Mouse (Mus musculus) embryonic facial prominence, embryonic 10.5 days (tissue): ENCODE measurements around the gene Ifnab. TPM values are rescaled to one million over a fixed set of nuclear protein-coding genes. Genes with fewer than 3 reads are reported as not detected.

Experiments used
- DNase-seq: peaks from one replicate; pipeline ENCODE4 v3.0.0-alpha.2; 2017; ENCODE audit warnings: low spot score
- H3K27ac ChIP-seq: fragments of 300-500 bp; sonication (generic); replicated peaks from 2 replicates; pipeline ENCODE4 v1.5.1; 2016; ENCODE audit warnings: mild to moderate bottlenecking
- H3K27me3 ChIP-seq: fragments of 300-500 bp; sonication (generic); replicated peaks from 2 replicates; pipeline ENCODE4 v1.6.1; 2016; ENCODE audit warnings: low read depth, mild to moderate bottlenecking; ENCODE audit not compliant: poor library complexity, severe bottlenecking
- H3K36me3 ChIP-seq: fragments of 300-500 bp; sonication (generic); replicated peaks from 2 replicates; pipeline ENCODE4 v1.6.1; 2016; ENCODE audit warnings: mild to moderate bottlenecking, moderate library complexity
- H3K4me1 ChIP-seq: fragments of 300-500 bp; sonication (generic); 2 replicates; pipeline ENCODE4 v1.6.1; 2016
- H3K4me3 ChIP-seq: fragments of 300-500 bp; sonication (generic); 2 replicates; pipeline ENCODE4 v1.5.1; 2016; ENCODE audit warnings: mild to moderate bottlenecking, moderate library complexity
- H3K9me3 ChIP-seq: fragments of 300-500 bp; sonication (generic); 2 replicates; pipeline ENCODE4 v1.6.1; 2016; ENCODE audit warnings: mild to moderate bottlenecking
- WGBS: fragments of 180-500 bp; shearing (Covaris S2); methylation state at CpG from one replicate; pipeline ENCODE4 v1.1.7; 2016; 5-methylcytosine and 5-hydroxymethylcytosine counted together
- polyA plus RNA-seq: library from polyadenylated mRNA; unstranded; fragments of >200 nt; fragmentation: Nextera tagmentation; extraction: Ambion mirVana; gene quantifications from 2 replicates; pipeline ENCODE4 v1.2.1, GENCODE M21; 2016

Ifnab gene
- polyA plus RNA-seq, 1 experiment from 2014 or later, result not detected

- 58% methylated on average over 2 of the region's 2 CpGs for WGBS
- no peak within 1 kb of the TSS for H3K27ac ChIP-seq
- H3K36me3 ChIP-seq, result no peaks in the 10 kb centered on the region
- DNase-seq, result no peak
- H3K4me1 ChIP-seq, result no peaks in the 10 kb centered on the region
- H3K27me3 ChIP-seq, result no peaks in the 10 kb centered on the region
- no peaks in the 10 kb centered on the region for H3K9me3 ChIP-seq
- H3K4me3 ChIP-seq, result no peak within 1 kb of the TSS
Measured at GRCm38 (mm10) chr4:88644359-88644758, 46.8 kb downstream of the Ifnab start, which contains the start of gene Ifna13. TSS of gene Ifna13 (minus strand) at chr4:88644459.

DNA sequence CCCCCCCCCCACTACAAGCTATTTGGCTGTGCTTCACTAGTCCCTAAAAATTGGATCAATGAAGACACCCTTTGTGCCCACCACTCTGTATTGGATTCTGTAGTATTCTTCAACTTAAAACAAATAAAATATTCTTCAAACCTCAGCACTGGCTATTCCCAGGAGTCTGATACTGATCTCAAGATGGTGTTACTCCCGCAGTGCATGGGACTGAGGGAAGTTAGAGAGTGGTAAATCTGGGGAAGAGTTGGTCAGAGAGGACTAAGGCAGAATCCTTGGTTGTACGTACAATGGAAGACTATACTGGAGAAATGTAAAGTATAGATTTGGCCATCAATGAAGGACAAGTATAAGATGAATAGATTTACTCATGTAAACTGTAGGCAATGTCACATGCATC lies 48.6 kb downstream of the Ifnab start:
- WGBS, result 37% methylated on average over 2 of the region's 2 CpGs
- no peak overlapping the region for H3K27ac ChIP-seq
- H3K27me3 ChIP-seq, result no peaks in the 10 kb centered on the region
- H3K36me3 ChIP-seq, result no peaks in the 10 kb centered on the region
- H3K4me3 ChIP-seq, result no peak overlapping the region
- H3K9me3 ChIP-seq, result no peaks in the 10 kb centered on the region
- no peak for DNase-seq
- H3K4me1 ChIP-seq, result no peaks in the 10 kb centered on the region

DNA sequence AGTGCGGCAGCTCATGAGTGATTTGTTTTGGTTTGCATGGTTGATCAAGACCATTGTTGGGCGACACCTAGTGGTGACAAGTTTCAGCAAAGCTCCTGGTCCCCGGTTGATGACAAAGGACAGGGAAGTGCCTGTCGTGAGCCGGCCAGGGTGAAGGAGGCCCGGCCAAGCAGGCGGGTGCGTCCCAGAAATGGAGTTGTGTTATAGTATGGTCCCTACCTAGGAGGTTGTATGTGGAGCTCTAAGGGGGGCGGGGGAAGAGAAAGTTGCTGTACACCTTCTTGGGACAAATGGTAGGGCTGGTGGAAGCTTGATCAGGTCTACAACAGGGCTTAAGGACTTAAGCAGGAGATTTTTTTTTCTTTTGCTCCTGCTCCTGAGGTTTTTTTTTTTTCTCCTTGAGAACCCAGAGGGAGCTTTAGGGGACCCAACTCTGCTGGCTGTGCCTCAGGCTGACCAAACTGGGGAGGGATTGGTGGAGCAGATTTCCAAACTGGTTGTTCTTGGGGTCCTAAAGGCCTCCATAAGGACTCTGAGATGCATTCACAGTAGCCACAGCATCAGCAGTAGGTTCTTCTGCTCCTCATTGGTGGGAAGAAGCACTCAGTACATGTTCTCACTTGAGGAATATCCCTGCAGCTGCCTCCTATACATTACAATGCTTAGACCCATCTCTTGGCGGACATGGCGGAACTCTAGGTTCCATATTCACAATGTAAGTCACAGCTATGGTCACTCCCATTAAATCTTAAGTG lies 49.9 kb downstream of the Ifnab start:
- peak; percentile 92 for DNase-seq
- Histone ChIP-seq H3K27ac (no peak overlapping the region), H3K27me3 (no peaks in the 10 kb centered on the region), H3K4me3 (peak overlapping the region; percentile 42), H3K36me3 (no peaks in the 10 kb centered on the region), H3K9me3 (no peaks in the 10 kb centered on the region), H3K4me1 (no peaks in the 10 kb centered on the region)
- 14% methylated on average over 11 of the region's 11 CpGs for WGBS

GRCm38 (mm10) chr4:88640704-88641076 lies 50.5 kb downstream of the Ifnab start:
- 72% methylated on average over 8 of the region's 8 CpGs for whole genome bisulfite sequencing
- H3K36me3 ChIP-seq, result no peaks in the 10 kb centered on the region
- H3K4me3 ChIP-seq, result peak overlapping the region; percentile 42
- H3K27ac ChIP-seq, result no peak overlapping the region
- no peaks in the 10 kb centered on the region for H3K4me1 ChIP-seq
- H3K27me3 ChIP-seq, result no peaks in the 10 kb centered on the region
- H3K9me3 ChIP-seq, result no peaks in the 10 kb centered on the region
- DNase-seq, result no peak

Other genes with a start within 250 kb of the Ifnab start
- gene Ifnb1, start 168.6 kb downstream of the Ifnab start, polyA plus RNA-seq, result not detected in 2 replicates
- not detected in 2 replicates for gene Ifna15, start 133.1 kb downstream of the Ifnab start, polyA plus RNA-seq
- gene Ifna14, start 119.6 kb downstream of the Ifnab start, polyA plus RNA-seq, result not detected in 2 replicates
- gene Ifna9, start 99.0 kb downstream of the Ifnab start, polyA plus RNA-seq, result not detected in 2 replicates
- gene Ifna12, start 88.0 kb downstream of the Ifnab start, polyA plus RNA-seq, result not detected in 2 replicates
- gene C87499, start 56.9 kb downstream of the Ifnab start, polyA plus RNA-seq, result not detected in 2 replicates
- not detected in 2 replicates for gene Ifna13, start 46.9 kb downstream of the Ifnab start, polyA plus RNA-seq
- gene Ifna16, start 14.4 kb downstream of the Ifnab start, polyA plus RNA-seq, result not detected in 2 replicates
- gene Ifna2, start 7.4 kb downstream of the Ifnab start, polyA plus RNA-seq, result not detected in 2 replicates
- 0.80 and 0.90 TPM in 2 replicates for gene Gm26566, start 30.4 kb upstream of the Ifnab start, polyA plus RNA-seq
- gene Klhl9, start 31.1 kb upstream of the Ifnab start, polyA plus RNA-seq, result 100 and 110 TPM in 2 replicates
- gene Gm13271, start 63.5 kb upstream of the Ifnab start, polyA plus RNA-seq, result not detected in 2 replicates
- 0.14 and 0.20 TPM in 2 replicates for gene Gm13283, start 68.8 kb upstream of the Ifnab start, polyA plus RNA-seq
- gene Gm13290, start 82.5 kb upstream of the Ifnab start, polyA plus RNA-seq, result not detected in 2 replicates
- not detected in 2 replicates for gene Gm13289, start 85.6 kb upstream of the Ifnab start, polyA plus RNA-seq
- gene Gm13272, start 88.5 kb upstream of the Ifnab start, polyA plus RNA-seq, result not detected in 2 replicates
- 0.14 TPM in 1 of 2 replicates, not detected in the other for gene Ifnz, start 90.8 kb upstream of the Ifnab start, polyA plus RNA-seq
- not detected in 2 replicates for gene Gm13276, start 94.3 kb upstream of the Ifnab start, polyA plus RNA-seq
- gene Gm13277, start 97.3 kb upstream of the Ifnab start, polyA plus RNA-seq, result not detected in 2 replicates
- not detected in 2 replicates for gene Gm13278, start 100.2 kb upstream of the Ifnab start, polyA plus RNA-seq
- not detected in 2 replicates for gene Gm13275, start 103.1 kb upstream of the Ifnab start, polyA plus RNA-seq
- not detected in 2 replicates for gene Gm13279, start 106.0 kb upstream of the Ifnab start, polyA plus RNA-seq
- gene Gm13285, start 108.3 kb upstream of the Ifnab start, polyA plus RNA-seq, result 0.28 and 0.35 TPM in 2 replicates
- not detected in 2 replicates for gene Gm13287, start 111.9 kb upstream of the Ifnab start, polyA plus RNA-seq
- gene Gm13288, start 114.2 kb upstream of the Ifnab start, polyA plus RNA-seq, result not detected in 2 replicates
- not detected in 2 replicates for gene Ifna7, start 124.9 kb upstream of the Ifnab start, polyA plus RNA-seq
- not detected in 2 replicates for gene Ifna11, start 128.6 kb upstream of the Ifnab start, polyA plus RNA-seq
- gene Ifna6, start 136.1 kb upstream of the Ifnab start, polyA plus RNA-seq, result not detected in 2 replicates
- not detected in 2 replicates for gene Ifna5, start 144.2 kb upstream of the Ifnab start, polyA plus RNA-seq
- gene Ifna4, start 150.5 kb upstream of the Ifnab start, polyA plus RNA-seq, result not detected in 2 replicates
- gene Ifna1, start 158.7 kb upstream of the Ifnab start, polyA plus RNA-seq, result not detected in 2 replicates
- gene Ifne, start 188.8 kb upstream of the Ifnab start, polyA plus RNA-seq, result not detected in 2 replicates